Mouse (Mus musculus): ENCODE measurements around the gene Pik3ap1.

DNA sequence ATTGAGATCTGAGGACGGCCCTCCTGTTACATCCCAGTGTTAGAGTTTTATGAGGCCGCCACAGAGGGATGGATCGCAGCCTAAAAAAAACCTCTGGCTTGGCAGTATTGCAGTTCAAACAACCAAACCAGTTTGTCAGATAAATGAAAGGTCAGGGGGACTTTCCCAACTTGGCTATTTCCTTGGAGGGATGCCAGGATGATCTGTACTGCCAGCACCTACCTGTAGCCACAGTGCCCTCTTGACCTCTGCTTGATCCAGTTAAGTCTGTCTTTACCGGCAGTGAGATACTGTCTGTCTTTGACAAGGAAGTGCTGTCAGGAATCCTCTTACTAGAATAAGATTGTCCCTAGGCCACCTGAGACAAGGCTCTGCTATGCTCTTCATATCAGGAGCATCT, 37.6 kb downstream of the Pik3ap1 start:
- TF ChIP-seq CTCF (IDR thresholded peaks at IDR 0.05; ENCODE audit: borderline replicate concordance, insufficient read depth, low read length) (no peak), POLR2A (IDR thresholded peaks at IDR 0.05; ENCODE audit: low read depth, low read length) (no peak)
